Mouse (Mus musculus) ES-E14 (cell line): ENCODE results near the gene Rimkla.
"Not testable (repeated sequence)": the region's sequence is repeated elsewhere in the genome, so short reads cannot be mapped to it uniquely, and the experiment has no call there.

ENCODE experiments used
- CHD2 ChIP-seq: IDR thresholded peaks from 2 replicates; pipeline ENCODE4 v1.6.1; 2014; ENCODE audit warnings: mild to moderate bottlenecking, low read depth, low read length, inconsistent platforms
- MAFK ChIP-seq: IDR thresholded peaks from 2 replicates; pipeline ENCODE4 v1.6.1; 2014; ENCODE audit warnings: mild to moderate bottlenecking, low read depth, low read length, inconsistent platforms; ENCODE audit not compliant: insufficient read depth

DNA sequence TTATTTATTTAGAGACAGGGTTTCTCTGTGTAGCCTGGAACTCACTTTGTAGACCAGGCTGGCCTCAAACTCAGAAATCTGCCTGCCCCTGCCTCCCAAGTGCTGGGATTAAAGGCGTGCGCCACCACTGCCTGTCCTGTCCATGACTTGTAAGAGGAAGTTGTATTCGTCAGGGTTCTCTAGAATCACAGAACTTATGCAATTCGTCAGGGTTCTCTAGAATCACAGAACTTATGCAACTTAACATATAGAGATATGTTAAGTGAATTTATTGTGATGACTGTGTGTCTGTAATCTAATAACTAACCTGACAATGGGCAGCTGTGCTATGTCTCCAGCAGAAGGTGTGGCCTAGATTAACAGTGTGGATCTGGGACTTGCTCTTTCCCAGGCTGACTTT, 44.2 kb upstream of the Rimkla start, which contains the start of gene Foxj3:
- not testable (repeated sequence) for TF ChIP-seq MAFK, CHD2
